Mouse (Mus musculus) right cerebral cortex, postnatal 36 days (tissue): Measurements from ENCODE around the gene Atp9a.
"Not testable (repeated sequence)": the region's sequence is repeated elsewhere in the genome, so short reads cannot be mapped to it uniquely, and the experiment has no call there.

Experiments
- DNase-seq, 2 experiments: peaks; one replicate each; pipeline ENCODE4 v3.0.0; 2022; ENCODE audit warnings: low spot score in 2 of 2, mixed read lengths in 1 of 2

Atp9a gene

GRCm38 (mm10) chr2:168742059-168742627 lies at the start of gene Atp9a:
Gene Atp9a, minus strand, starts transcription at chr2:168742409.
- DNase-seq, result peak; percentile 60 to 64

GRCm38 (mm10) chr2:168791115-168791802 lies 49.0 kb upstream of the Atp9a start:
- DNase-seq, result no peak

DNA sequence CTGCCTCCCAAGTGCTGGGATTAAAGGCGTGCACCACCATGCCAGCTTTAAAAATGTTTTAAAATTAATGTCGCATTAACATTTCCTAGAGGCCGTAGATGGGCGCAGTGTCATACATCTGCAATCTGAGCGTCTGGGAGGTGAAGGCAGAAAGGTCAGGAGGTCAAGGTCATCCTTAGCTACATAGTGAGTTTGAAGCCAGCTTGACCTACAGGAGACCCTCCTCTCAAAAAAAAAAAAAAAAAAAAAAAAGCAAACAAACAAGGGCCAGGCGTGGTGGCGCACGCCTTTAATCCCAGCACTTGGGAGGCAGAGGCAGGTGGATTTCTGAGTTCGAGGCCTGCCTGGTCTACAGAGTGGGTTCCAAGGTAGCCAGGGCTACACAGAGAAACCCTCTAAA lies 44.0 kb upstream of the Atp9a start:
- DNase-seq, result no peak

- no peak for DNase-seq
Measured at GRCm38 (mm10) chr2:168780596-168780995, 38.4 kb upstream of the Atp9a start.

DNA sequence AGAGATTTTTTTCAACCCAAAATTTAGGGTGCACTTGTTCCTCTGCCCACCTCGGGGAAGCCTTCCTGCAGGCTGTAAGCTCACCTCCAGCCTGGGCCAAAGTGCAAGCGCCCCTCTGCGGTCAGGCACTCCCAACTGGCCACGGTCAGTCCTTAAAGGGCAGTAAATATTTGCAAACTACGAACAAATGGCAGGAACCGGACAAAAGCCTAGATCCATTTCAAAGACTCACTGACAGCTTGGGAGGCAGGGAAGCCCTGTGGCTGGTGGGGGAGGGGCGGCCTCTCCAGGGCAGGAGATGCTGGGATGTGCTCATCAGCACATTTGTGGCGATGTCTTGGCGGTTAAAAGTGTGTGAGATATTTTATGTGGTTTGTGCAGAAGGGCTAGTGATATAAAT lies 37.8 kb upstream of the Atp9a start:
- DNase-seq, result no peak

GRCm38 (mm10) chr2:168777481-168777880 lies 35.3 kb upstream of the Atp9a start:
- DNase-seq, result no peak

- DNase-seq, result no peak
Measured at GRCm38 (mm10) chr2:168776238-168776637, 34.0 kb upstream of the Atp9a start.

GRCm38 (mm10) chr2:168769259-168769658 lies 27.1 kb upstream of the Atp9a start:
- no peak for DNase-seq

GRCm38 (mm10) chr2:168767582-168767981 lies 25.4 kb upstream of the Atp9a start, which contains the start of gene Sall4:
Gene Sall4, minus strand, starts transcription at chr2:168767943.
- DNase-seq, result no peak

GRCm38 (mm10) chr2:168766538-168767361 lies 24.5 kb upstream of the Atp9a start:
- DNase-seq, result no peak

DNA sequence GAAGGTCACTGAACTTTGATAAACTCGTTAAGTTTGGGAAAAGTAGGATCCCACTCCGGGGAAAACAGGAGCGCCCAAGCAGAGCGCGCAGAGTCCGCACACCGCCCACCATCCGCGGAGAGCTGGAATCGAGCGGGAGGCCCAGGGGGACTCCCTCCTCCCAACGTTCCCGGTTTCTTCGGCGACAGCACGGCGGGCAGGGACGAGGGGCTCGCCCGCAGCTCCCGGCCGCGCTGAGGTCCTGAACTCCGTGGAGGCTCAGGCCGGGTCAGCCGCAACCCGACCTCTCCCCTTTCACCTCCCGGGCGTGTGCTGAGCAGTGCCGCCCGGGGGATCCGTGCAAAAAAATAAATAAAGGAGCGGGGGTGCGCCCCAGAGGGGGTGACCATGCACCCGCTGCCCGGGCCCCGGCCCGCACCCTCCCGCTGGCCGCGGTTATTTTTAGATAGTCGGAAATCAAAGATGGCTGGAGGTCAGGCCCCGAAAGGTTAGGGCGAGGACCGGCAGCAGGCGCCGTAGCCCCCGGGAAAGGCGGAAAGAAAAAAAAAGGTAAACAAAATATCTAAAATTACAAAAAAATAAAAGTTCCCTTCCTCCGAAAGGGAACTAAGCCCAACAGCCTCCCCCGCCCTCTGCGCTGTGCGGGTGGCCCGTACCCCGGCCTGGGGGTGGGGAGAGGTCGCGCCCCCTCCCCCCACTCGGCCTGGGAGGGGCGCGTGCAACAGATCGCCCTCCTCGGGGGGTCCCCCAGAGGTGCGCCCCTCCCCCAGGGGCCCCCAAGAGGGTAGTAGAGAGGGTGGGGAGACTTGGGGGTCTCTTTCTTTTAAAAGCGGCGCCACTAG lies 23.7 kb upstream of the Atp9a start:
- no peak for DNase-seq

GRCm38 (mm10) chr2:168765065-168765681 lies 23.0 kb upstream of the Atp9a start:
- no peak for DNase-seq

GRCm38 (mm10) chr2:168764460-168764867 lies 22.3 kb upstream of the Atp9a start:
- no peak for DNase-seq

DNA sequence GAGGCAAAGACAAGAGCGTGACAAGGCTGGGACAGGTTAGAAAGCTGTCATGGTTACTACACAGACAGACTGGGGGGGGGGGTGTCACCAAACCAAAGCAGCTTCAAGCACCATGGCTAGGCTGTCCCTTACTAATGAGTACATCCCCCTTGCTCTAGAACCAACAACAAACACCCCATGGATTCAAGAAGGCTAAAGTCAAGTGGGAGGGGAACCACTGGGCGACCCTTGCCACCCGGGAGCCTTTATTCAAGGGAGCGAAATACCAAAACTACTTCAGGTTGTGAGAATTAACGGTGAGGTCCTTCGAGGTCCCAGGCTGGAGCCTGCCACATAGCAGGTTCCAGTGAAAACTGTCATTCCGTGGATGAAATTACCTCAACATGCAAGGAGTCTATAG lies 21.6 kb upstream of the Atp9a start:
- DNase-seq, result no peak

GRCm38 (mm10) chr2:168762411-168762815 lies 20.2 kb upstream of the Atp9a start:
- DNase-seq, result no peak

- DNase-seq, result no peak
Measured at GRCm38 (mm10) chr2:168761954-168762353, 19.7 kb upstream of the Atp9a start.

- no peak for DNase-seq
Measured at GRCm38 (mm10) chr2:168761141-168761540, 18.9 kb upstream of the Atp9a start.

DNA sequence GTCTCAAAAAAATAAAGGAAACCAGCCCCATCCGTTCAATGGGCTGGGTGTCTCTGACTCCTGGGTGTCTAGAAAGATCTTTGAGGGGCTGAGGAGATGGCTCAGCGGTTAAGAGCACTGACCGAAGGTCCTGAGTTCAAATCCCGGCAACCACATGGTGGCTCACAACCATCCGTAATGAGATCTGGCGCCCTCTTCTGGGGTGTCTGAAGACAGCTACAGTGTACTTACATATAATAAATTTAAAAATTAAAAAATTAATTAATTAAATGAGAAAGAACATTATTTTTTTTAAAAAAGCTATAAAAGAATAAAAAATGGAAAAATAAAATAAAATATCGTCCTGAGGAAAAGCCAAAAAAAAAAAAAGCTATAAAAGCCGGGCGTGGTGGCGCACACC lies 2.2 kb upstream of the Atp9a start:
- DNase-seq, result not testable (repeated sequence)

- peak in 1 of 2 experiments; percentile 44 for DNase-seq
Measured at GRCm38 (mm10) chr2:168742649-168743048, 440 bp upstream of the Atp9a start.

GRCm38 (mm10) chr2:168741273-168742058 lies 743 bp downstream of the Atp9a start:
- DNase-seq, result peak; percentile 81 to 82
